Mouse (Mus musculus) liver, embryonic 18 days (tissue): ENCODE results near the gene Ube2i. TPM values are rescaled to one million over a fixed set of nuclear protein-coding genes. Genes with fewer than 3 reads are reported as not detected.

Experiments used
- polyA plus RNA-seq: library from polyadenylated mRNA; depleted of rRNA; stranded (reverse); fragments of >200 nt; gene quantifications from 2 replicates; pipeline ENCODE4 v1.2.3, GENCODE M21; 2012; rRNA removed

Ube2i gene
- 125 and 133 TPM in 2 replicates for polyA plus RNA-seq

DNA sequence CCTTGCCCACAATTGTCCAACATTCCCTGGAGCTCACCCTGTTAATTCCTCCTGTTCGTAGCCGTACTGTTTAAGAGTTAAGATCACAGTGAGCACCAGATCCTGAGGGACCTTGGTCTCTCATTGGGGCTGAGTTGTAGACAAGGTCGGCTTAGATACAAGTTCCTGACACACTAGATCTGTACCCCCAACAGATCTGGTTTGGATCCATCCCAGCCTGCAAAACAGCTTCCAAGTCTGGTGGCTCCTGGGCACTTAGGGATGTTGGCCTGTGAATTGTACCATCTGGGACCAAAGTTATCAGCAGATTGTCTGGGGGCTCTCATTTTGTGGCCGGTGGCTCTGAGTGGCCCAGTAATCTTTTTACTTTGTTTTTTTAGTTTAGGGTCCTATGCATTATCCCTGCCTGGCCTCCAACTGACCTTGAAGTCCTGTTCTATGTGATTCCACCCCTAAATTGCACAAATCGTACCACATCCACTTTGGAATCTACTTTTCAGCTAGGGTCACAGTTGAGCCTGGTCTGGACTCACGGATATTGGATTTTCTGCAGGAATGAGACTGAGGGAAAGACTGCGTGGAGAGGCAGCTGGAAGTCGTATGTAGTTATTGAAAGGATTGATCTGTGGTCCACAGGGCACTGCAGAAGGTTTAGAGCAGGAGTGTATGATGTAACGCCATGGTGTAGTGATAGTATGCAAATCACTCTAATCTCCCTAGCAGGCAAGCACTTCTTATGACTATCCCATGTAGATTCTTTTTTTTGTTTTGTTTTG is at the start of gene Ube2i:
Gene Ube2i (minus strand): TSS at position 52 of the 776 bp plus-strand sequence.

GRCm38 (mm10) chr17:25318354-25318753 is 43.9 kb upstream of the Ube2i start, which contains the start of gene Prss29:
Gene Prss29 (plus strand): TSS chr17:25318654.

GRCm38 (mm10) chr17:25308346-25308745 is 33.9 kb upstream of the Ube2i start, which contains the start of gene Prss28:
Gene Prss28 (plus strand): TSS chr17:25308646.

GRCm38 (mm10) chr17:25298094-25298493 is 23.7 kb upstream of the Ube2i start, which contains the start of gene Prss34:
Gene Prss34 (plus strand): TSS chr17:25298394.

DNA sequence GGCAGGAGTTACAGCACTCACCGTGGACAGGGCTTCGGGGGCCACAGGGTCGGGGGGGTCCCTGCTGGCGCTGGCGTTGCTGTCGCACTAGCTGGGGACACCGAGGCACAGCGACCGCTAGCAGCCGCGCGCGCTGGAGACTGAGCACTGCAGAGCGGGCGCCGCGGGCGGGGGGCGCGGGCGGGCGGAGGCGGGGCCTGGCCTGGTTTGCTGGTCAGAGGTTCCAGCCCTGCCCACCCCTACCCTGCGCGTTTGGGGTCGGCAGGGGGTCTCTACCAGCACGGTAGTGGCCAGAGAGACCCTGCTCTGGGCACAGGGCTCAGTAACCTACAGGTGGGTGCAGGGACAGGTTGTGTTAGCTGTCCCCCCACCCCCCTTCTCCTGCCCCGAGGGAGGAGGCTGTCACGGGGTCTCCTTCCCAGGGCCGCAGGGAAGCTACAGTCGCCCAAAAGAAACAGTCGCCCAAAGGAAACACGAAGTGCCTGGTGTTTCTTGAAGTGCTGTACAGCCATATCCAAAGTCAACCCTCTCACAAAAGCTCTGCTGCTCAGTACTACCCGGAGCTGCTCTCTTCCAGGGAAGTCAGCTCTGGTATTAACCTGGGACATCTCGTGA is 18.2 kb downstream of the Ube2i start, which contains the start of gene Baiap3:
Gene Baiap3 (minus strand): TSS at position 225 of the 615 bp plus-strand sequence.

GRCm38 (mm10) chr17:25239695-25240636 is 34.5 kb downstream of the Ube2i start, which contains the start of the genes Gnptg and Tsr3:
Gene Gnptg (minus strand): TSS chr17:25240124.
Gene Tsr3 (plus strand): TSS chr17:25240170.

Other genes with a start within 250 kb of the Ube2i start
- 7.5 and 8.0 TPM in 2 replicates for gene Tmem204, start 191.0 kb downstream of the Ube2i start, polyA plus RNA-seq
- 5.6 TPM in 2 replicates for gene Telo2, start 158.7 kb downstream of the Ube2i start, polyA plus RNA-seq
- gene Ptx4, start 153.9 kb downstream of the Ube2i start, polyA plus RNA-seq = not detected in 2 replicates
- gene Clcn7, start 141.2 kb downstream of the Ube2i start, polyA plus RNA-seq = 6.5 and 7.2 TPM in 2 replicates
- not detected in 2 replicates for gene Ccdc154, start 112.2 kb downstream of the Ube2i start, polyA plus RNA-seq
- not detected in 2 replicates for gene Gm38655, start 99.2 kb downstream of the Ube2i start, polyA plus RNA-seq
- 11.2 and 12.5 TPM in 2 replicates for gene BC003965, start 90.1 kb downstream of the Ube2i start, polyA plus RNA-seq
- gene Unkl, start 86.2 kb downstream of the Ube2i start, polyA plus RNA-seq = 8.8 and 9.4 TPM in 2 replicates
- 13.8 and 14.6 TPM in 2 replicates for gene Gnptg, start 34.5 kb downstream of the Ube2i start, polyA plus RNA-seq
- gene Tsr3, start 34.5 kb downstream of the Ube2i start, polyA plus RNA-seq = 12.0 and 12.2 TPM in 2 replicates
- gene Baiap3, start 18.3 kb downstream of the Ube2i start, polyA plus RNA-seq = 0.56 and 1.2 TPM in 2 replicates
- 2.7 and 3.8 TPM in 2 replicates for gene Prss34, start 23.8 kb upstream of the Ube2i start, polyA plus RNA-seq
- gene Prss28, start 34.0 kb upstream of the Ube2i start, polyA plus RNA-seq = not detected in 2 replicates
- not detected in 2 replicates for gene Prss29, start 44.0 kb upstream of the Ube2i start, polyA plus RNA-seq
- 0.02 and 0.05 TPM in 2 replicates for gene Tpsab1, start 70.9 kb upstream of the Ube2i start, polyA plus RNA-seq
- gene Tpsb2, start 91.7 kb upstream of the Ube2i start, polyA plus RNA-seq = 0.43 and 0.61 TPM in 2 replicates
- gene Tpsg1, start 94.7 kb upstream of the Ube2i start, polyA plus RNA-seq = 0.05 TPM in 1 of 2 replicates, not detected in the other
- gene Cacna1h, start 159.2 kb upstream of the Ube2i start, polyA plus RNA-seq = 0.38 and 0.97 TPM in 2 replicates
- 0.43 and 0.64 TPM in 2 replicates for gene Tekt4, start 180.0 kb upstream of the Ube2i start, polyA plus RNA-seq
- not detected in 2 replicates for gene Sstr5, start 222.7 kb upstream of the Ube2i start, polyA plus RNA-seq